Mouse (Mus musculus): Measurements from ENCODE around the gene Gtpbp2.
A peak's percentile ranks its signal among the peaks of the same experiment; 100 is the strongest.

The Gtpbp2 gene

GRCm38 (mm10) chr17:46154336-46154735 is 6.5 kb upstream of the Gtpbp2 start:
- DNase-seq, result no peak

GRCm38 (mm10) chr17:46156680-46157079 is 4.2 kb upstream of the Gtpbp2 start:
- no peak for DNase-seq

GRCm38 (mm10) chr17:46157131-46157530 is 3.7 kb upstream of the Gtpbp2 start:
- DNase-seq, result no peak

GRCm38 (mm10) chr17:46159236-46159635 is 1.6 kb upstream of the Gtpbp2 start:
- DNase-seq, result no peak

GRCm38 (mm10) chr17:46160090-46160662 is 656 bp upstream of the Gtpbp2 start:
- DNase-seq, result peak; percentile 80

- no peak for DNase-seq
Measured at GRCm38 (mm10) chr17:46161179-46161578, 347 bp downstream of the Gtpbp2 start.

- no peak for DNase-seq
Measured at GRCm38 (mm10) chr17:46161710-46162109, 878 bp downstream of the Gtpbp2 start.

- DNase-seq, result no peak
Measured at GRCm38 (mm10) chr17:46162551-46162950, 1.7 kb downstream of the Gtpbp2 start.

GRCm38 (mm10) chr17:46162951-46163421 is 2.2 kb downstream of the Gtpbp2 start:
- DNase-seq, result no peak

- DNase-seq, result no peak
Measured at GRCm38 (mm10) chr17:46164301-46164700, 3.5 kb downstream of the Gtpbp2 start.

- no peak for DNase-seq
Measured at GRCm38 (mm10) chr17:46164791-46165190, 4.0 kb downstream of the Gtpbp2 start.

- DNase-seq, result no peak
Measured at GRCm38 (mm10) chr17:46165460-46165859, 4.6 kb downstream of the Gtpbp2 start.

GRCm38 (mm10) chr17:46166270-46166669 is 5.4 kb downstream of the Gtpbp2 start:
- DNase-seq, result no peak

- no peak for DNase-seq
Measured at GRCm38 (mm10) chr17:46167014-46167413, 6.2 kb downstream of the Gtpbp2 start.

- no peak for DNase-seq
Measured at GRCm38 (mm10) chr17:46168318-46168717, 7.5 kb downstream of the Gtpbp2 start.

- DNase-seq, result no peak
Measured at GRCm38 (mm10) chr17:46168768-46169167, 7.9 kb downstream of the Gtpbp2 start.

GRCm38 (mm10) chr17:46170538-46170937 is 9.7 kb downstream of the Gtpbp2 start:
- no peak for DNase-seq

- no peak for DNase-seq
Measured at GRCm38 (mm10) chr17:46182273-46182672, 21.4 kb downstream of the Gtpbp2 start.

- DNase-seq, result no peak
Measured at GRCm38 (mm10) chr17:46188829-46189228, 28.0 kb downstream of the Gtpbp2 start.

- no peak for DNase-seq
Measured at GRCm38 (mm10) chr17:46201151-46201550, 40.3 kb downstream of the Gtpbp2 start.

GRCm38 (mm10) chr17:46202421-46203071 is 41.7 kb downstream of the Gtpbp2 start, which contains the start of the genes Polh and Xpo5:
TSS of gene Polh (minus strand) at chr17:46202645.
TSS of gene Xpo5 (plus strand) at chr17:46202782.
- DNase-seq, result peak; percentile 92

- DNase-seq, result no peak
Measured at GRCm38 (mm10) chr17:46203078-46203477, 42.2 kb downstream of the Gtpbp2 start.

GRCm38 (mm10) chr17:46206676-46207075 is 45.8 kb downstream of the Gtpbp2 start:
- no peak for DNase-seq

GRCm38 (mm10) chr17:46210550-46210949 is 49.7 kb downstream of the Gtpbp2 start:
- no peak for DNase-seq

Data from right cerebral cortex, postnatal 4 days (tissue).